Mouse (Mus musculus) adrenal gland, adult 8-10 months (tissue): ENCODE measurements around the gene Tmem165. TPM values are rescaled to one million over a fixed set of nuclear protein-coding genes. Genes with fewer than 3 reads are reported as not detected.

Experiments used
- DNase-seq: peaks from one replicate; pipeline ENCODE4 v3.0.0; 2022
- total RNA-seq, 4 experiments: library from RNA; stranded (reverse); gene quantifications; 2 replicates each; pipeline ENCODE4 v1.2.4; 2022

Tmem165 gene
- total RNA-seq, 4 experiments from 2014 or later = 35.7 to 53.4 (median 42.6) TPM

DNA sequence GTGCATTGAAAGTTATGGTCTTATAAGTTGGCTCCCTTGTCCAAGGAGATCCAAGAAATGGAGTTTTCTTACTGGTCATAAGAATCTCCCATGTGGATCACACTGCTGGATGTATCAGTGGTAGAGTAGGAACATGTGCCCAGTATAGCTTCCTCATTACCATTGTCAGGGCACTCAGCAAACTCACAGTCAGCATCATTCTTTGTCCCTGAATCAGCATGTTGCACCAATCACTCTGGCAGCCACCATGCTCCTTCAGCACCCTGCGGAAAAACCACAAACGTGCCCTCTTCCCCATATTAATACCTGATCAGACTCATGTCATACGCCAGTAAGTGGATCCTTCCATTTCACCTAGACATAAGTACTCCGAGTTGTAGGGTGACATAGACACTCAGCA, 8.6 kb upstream of the Tmem165 start:
- no peak for DNase-seq

DNA sequence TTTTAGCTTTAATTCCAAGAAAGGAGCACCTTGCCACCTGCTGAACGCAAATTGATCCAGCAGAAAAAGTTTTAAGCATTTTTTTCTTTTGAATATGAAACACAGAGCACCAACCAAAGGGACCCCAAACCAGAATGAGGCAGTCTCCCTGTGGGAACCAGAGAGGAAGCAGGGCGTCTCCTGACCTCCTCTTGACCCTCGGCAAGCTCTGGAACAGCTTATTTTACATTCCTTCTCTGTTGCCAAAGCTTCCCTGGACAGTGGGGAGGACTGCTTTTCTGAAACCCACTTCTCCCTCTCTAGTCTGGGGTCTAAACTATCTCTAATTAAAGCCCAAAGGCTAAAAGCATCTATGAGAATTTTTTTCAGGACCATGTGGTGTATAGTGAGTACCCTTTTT, 7.3 kb upstream of the Tmem165 start:
- no peak for DNase-seq

DNA sequence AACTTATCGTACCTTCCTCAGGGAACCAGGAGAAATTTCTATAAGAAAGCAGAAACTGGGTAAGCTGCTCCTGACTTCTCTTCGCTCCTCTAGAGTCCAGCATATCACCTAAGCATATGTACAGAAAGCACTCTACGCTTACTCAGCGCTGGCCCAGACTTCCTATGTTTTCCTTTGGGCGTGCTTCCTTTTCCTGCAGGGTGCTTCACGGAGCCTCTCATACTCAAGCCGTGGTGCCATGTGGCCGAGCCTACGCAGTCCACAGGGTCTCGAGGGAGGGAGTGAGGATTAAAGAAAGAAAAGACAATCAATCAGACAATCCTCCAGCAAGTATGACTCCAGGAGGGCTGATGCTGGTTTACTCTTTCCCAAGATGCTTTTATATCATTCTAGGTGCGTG, 6.8 kb upstream of the Tmem165 start:
- DNase-seq = no peak

DNA sequence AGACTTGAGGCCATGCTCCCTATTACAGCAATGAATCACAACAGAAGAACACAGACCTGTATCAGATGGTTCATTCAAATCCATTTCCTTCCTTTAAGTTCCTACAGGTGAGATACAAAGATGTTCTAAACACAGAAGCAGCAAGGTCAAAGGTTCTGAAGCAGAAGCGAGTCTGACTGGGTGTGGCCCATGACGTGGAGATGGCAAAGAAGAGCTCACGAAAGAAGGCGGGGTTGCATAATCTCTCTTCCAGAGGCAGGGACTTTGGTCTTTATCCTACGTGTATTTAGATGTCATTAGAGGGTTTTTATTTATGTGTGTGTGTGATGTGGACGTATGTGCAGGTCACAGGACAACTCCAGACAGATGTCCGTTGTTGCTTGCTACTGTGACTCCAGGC, 6.0 kb upstream of the Tmem165 start:
- no peak for DNase-seq

DNA sequence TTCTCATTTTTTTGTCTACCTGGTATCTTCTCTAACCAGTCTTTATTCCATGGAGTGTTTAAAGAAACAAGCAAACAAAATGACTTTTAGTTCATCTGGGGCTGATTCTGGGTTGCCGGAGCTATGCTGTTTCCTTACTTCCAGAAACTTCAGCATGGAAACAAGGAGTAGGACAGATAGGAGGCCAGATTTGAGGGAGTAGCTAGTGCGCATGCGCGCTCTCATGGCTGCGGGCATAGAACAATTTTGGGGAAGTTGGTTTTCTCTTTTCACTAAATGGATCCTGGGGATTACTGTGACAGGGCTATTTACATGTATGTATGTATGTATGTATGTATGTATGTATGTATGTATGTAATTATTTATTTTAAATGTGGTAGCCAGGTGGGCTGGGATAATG, 4.5 kb upstream of the Tmem165 start:
- DNase-seq = no peak

DNA sequence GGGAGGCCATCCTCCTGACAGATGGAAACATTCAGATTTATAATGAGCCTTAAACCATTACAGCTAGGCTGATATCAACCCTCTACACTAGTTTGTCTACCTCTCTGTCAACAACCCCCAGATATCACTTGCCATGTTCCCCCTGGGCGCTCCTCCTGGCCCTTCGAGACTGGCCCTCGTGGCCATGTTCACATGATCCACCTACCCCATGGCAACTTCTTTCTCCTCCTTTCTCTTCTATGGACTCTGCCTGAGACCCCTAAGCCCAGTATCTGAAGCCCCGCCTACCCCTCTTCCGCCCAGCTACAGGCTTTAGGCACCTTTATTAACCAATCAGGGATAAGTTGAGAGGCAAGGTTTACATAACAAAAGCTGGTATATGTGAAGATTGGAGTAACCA, 3.9 kb upstream of the Tmem165 start:
- no peak for DNase-seq

DNA sequence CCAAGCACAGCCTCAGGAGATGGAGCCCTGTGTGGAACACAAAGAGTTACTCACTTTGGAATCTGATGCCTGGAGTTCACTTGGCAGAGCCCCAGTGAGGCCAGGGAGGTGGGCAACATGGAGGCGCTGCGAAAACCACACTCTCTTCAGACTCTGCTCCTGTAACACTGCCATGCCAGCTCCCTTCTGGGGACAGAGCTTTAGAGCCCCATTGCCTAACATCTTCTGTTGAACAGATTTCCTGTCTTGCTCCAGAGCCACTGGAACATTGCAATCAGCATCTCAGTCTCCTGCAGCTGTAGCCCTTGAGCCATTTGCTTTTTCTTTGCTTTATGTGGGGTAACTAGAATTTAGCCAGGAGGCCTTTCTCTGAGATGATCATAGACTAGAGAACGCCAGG, 1.4 kb upstream of the Tmem165 start:
- DNase-seq = no peak

DNA sequence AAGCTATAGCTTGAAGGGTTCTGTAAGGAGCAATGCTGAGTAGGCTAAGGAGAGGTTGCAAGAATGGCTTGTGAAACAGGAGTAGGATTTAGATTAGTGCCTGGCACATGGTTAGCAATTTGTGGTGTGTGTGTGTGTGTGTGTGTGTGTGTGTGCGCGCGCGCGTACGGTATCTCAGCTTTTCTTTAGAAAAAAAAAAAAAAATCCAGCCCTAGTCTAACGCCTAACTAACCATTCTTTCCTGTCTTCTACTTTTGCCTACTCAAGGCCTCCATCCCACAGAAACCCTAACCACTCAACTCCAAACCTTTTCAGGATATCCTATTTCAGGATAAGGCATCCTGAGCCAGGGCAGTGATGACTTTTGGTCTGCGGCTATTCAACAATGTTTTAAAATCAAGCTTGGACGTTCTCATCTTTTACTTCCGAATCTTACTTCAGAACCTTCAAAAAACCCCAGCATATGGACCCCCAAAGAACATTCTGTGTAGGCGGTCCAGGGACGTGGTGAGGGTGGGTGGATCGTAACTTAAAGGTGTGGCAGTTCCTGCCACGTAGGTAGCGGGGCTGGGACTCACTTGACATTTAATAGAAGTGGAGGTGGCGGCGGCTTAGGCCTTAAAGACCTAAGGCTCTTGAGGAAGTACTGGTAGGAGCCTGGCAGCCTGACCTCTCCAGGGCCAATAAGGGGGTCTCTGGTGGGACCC, 484 bp upstream of the Tmem165 start:
- no peak for DNase-seq

DNA sequence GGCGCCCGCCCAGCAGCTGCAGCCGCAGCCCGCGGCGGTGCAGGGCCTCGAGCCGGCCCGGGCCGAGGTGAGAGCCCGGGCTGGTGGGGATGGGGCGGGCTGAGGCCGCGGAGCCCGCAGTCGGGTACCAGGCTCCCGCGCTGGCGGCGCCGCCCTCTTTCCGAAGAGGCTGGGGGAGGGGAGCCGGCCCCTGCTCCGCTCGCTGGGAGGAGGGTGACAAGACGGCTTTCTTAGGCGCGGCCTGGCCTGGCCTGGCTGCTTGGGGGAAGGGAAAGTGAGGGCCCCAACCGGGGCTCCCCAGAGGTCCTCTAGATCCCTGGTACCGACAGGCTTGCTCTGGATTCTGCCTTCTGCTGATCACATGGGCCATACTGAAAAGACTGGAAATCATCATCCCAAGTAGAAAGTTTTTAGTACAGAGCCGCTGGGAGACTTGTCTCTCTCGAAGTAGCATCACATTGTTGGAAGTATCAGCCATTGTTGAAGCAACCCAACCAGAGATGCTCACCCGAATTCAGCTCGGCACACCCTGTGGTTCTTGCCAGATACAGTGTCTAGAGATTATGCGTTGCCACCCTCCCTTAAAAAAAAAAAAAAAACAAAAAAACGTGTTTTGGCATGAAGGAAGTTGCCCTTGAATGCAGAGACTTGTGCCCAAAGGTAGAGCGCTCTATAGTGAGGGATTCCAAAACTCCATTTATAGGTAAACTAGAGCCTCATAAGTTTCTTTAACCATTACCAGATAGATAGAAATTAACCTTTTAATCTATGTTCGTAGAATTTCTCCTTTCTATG, 803 bp downstream of the Tmem165 start:
- DNase-seq = peak; percentile 56

DNA sequence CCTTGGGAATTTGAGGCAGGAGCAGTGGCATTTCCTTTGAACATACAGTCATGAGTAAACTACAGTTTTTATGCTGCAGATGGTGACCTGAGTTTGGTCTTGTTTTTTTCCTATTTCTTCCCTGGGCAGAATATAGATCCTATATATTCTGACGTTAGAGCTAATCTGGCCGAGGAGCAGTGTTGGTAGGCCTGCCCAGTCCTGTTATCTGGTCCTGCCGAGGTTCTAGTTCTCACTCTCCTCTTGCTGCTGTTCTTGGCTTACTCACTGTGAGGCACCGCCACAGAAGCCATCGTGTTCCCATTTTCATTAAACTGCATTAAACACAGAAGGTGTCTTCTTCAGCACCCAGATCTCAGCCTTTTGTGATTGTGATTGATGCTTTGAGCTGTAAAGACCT, 4.2 kb downstream of the Tmem165 start:
- no peak for DNase-seq

DNA sequence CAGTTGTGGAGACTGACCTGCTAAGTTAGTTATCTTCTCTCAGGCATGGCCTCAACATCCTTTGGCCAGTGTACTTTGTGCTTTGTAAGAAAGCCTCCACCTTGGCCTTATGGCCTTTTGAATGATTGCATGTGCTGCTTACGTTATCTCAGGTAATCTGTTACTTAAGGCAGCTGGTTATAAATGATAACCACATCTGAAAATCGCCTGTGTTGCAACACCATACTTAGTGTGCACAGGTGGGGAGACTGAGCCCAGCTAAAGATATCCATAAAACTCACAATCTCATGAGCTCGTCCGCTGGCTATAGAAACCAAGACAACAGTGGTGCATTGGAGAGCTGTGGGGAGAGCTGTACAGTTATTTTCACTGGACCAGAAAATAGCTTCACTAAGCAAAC, 6.9 kb downstream of the Tmem165 start:
- DNase-seq = no peak

DNA sequence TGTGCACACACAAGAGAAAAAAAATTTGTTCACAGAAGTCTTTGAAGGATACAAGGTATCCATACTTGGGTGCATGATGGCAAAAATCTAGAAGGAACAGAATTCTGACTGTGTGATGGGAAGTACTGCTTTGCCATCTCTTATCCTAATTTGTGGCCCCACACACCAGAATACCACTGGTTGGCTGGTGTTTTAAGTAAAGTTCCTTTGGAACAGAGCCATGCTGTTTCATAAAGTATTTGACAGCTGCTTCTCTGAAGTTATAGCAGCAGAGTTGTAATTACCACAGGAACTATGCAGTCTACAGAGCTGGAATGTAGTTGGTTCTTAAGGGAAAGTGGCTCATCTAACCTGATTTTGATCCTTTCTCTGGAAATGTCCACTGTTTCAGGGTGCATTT, 9.4 kb downstream of the Tmem165 start:
- no peak for DNase-seq

DNA sequence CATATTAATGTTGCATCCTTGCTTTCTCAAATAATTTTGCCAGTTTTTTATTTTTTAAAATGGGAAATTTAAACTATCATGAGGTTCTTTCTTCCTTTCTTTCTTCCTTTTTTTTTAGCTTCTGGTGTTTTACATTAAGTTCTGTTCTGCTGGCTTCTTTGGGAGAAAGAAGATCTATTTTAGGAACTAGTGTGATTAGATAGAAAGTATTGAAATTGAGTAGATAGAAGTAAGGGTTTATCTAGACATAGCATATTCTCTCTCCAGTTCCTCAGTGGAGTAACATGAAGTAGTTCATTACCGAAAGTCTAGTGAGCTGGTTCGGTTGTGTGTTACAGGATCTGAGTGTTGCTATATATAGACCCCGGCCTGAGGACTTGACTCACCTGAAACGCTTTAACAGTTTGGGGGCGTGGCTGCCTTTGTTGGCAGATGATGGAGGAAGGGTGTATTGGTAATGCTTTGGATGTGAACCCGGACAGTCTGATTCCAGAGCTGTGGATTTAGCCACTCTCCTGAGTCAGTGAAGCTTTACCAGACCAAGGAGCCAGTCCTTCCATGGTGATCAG, 10.8 kb downstream of the Tmem165 start:
- DNase-seq = no peak

DNA sequence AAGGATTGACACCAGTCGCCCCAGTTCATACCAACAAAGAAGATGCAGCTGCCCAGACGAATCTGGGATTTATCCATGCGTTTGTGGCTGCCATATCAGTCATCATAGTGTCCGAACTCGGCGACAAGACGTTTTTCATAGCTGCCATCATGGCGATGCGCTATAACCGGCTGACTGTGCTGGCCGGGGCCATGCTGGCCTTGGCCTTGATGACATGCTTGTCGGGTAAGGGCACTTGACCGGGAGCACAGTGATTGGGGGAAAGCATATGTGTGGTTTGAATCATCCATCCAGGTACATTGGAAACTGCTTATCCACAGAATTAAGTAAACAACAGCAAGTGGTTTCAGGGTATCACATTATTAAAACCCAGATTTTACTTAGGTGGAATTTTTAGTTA, 15.7 kb downstream of the Tmem165 start:
- DNase-seq = peak; percentile 25

DNA sequence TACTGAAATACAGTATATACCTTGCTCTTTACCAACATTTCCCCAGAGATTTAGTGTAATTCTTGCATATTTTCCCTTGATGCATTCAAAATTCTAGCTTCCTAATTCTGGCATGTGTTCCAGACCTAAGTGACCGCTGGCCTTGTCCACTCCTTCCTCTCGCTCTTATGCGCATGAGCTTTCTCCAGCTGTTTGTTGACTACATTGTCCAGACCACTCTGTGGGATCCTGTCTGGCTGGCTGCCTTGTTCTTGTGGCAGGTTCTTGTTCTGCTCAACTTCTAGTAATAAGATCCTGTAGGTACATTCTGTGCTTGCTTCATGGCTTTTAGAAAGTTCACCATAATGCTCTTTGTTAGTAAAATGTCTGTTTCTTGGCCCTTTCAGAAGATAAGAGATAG, 19.5 kb downstream of the Tmem165 start:
- no peak for DNase-seq

DNA sequence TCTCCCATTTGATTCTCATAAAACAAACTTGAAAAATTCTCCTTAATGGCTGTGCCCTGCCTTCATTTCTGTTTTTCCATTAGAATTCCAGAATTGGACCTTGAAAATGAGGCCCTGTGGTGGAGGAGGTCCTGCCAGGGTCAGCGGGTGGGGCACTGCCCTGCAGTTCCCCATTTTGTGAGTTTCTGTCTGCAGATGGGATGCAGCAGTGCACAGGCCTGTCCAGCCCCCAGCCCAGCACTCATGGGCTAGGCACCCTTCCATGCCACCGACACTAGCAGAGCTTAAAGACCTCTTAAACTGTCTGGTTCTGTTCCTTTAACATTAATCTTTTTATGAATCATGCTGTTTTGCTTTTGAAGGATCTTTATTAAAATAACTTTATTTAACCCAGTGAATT, 22.2 kb downstream of the Tmem165 start:
- no peak for DNase-seq

DNA sequence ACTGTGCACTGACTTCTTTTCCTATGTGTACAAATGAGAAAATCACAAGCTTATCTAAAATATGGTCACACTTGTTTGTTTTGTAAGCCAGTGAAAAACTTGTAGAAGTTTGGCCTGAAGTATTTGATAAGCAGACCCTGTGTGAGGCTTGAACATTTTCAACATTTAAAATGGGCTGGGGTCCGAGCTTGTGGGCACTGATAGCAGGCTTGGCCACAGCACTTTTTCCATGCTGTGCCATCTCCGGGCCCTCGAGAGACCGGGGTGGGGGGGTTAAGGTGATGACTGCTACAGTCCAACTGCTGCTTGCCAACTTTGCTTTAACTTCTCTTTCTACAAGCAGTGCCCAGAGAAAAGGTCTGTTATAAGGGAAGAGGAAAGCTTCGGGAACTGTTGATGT, 24.4 kb downstream of the Tmem165 start:
- no peak for DNase-seq

DNA sequence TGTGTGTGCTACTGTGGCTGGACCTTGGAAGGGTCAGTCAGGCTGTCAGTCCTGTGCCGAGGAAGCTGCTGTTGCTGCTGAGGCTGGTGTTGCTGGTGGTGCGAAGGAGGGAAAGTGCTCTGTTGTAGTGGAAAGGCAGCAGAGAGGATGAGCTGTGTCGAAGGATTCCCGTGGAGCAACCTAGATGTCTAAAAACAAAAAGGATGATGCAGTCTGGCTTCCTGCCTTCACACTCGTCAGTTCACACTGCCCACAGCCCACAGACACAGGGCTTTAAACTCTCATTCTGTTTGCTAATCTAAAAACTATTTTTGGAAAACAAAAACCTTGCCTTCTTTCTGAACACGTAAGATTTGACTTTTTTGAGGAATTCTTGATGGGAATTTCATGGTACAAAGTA, 33.0 kb downstream of the Tmem165 start:
- DNase-seq = no peak

DNA sequence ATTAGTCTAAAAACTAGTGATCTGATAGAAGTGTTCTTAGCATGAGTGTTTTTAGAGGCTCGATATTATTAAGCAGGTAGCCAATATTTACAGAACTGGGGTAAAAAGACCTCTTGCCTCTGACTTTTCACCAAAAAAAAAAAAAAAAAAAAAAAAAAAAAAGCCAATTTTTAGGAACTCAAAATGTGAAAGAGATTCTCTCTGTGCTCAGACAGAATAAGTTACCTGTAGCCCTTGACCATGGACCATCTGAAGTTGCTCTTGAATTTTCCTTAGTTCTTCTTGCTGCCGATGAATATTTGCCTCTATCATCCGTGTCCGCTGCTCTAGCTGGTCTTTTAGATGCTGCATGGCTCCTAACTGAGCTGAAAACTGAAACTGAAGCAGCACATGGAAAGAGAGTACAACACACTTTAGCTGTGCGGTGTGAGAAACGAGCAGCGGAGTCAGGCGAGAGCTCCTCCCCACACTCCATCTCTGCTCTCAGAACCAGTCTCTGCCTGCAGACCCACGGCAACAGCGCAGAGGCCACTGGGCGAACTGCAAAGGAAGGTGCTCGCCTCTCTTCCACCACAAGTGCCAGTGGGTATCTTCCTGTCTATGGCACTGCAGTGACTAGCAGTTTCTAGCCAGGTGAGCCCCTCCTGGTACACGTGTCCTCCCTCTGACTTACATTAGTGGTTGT, 47.6 kb downstream of the Tmem165 start:
- no peak for DNase-seq

DNA sequence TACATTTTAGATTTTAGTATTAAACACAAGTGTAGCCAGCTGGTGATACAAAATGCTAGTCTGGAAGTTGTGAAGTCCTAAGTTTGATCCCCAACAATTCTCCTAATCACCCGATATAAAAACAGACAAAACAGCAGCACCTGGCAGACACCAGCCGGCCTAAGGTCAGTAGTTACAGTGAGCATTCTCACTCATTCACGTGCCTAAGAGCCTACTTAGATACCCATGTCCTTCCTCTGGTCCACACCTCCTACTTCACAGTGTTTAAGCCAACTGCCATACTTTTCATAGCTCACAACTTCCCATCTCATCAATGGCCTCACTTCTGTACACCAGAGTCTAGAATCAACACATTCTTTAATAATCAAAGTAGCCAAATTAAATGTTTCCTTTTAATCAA, 59.6 kb downstream of the Tmem165 start:
- DNase-seq = no peak

DNA sequence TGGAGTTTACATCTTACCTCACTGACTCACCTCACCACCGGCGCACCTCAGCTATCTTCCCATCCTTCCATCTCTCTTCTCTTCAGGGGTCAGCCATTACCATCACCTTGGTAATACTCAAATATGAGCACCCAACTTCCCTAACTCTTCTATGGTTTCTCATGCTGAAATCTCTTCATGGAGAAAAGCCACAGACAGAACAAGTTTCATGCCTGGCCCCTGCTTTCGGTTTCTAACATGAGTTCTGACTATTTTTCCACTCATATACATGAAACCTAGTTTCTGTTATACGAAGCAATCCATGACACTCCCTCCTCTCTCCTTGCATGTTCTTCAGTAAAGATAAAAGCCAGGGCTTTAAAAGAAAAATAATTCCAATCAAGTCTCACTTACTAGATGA, 60.2 kb downstream of the Tmem165 start:
- no peak for DNase-seq

DNA sequence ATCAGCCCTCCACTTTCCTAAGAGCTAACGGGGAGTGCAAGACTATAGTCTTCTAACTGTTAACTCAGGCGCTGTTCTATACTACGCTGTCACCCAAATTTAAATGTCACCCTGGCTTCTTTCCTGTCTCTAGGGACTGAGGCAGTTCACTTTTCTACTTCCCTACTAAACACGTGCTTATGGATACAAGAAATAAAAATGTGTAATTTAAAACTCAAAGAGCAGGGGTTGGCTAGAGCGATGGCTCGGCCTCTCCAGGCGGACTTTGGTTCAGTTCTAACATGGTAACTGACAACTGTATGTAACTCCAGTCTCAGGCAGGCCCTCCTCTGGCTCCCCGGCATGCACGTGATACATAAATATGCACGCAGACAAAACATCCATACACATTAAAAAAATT, 60.8 kb downstream of the Tmem165 start:
- DNase-seq = no peak

DNA sequence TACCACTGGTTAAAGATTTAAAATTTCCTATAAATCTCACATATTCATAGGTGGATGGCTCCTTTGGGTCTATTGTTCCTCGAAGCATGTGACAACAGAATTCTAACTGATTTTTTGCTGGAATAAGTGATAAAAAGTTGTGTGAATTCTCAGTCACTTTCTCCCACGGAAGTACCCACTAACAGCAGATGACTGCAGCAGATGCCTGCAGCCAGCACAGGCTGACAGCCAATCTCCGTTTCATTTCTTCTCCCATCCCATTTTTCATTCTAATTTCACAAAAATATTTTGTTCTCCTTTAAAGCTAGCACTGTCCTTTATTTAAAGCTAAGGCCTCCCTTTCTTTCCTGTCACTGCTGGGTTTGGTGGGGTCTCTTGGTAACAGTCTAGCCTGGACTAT, 61.7 kb downstream of the Tmem165 start:
- DNase-seq = no peak
